25 mouse cellular contexts compared by ENCODE assay signal in the genomic region with DNA sequence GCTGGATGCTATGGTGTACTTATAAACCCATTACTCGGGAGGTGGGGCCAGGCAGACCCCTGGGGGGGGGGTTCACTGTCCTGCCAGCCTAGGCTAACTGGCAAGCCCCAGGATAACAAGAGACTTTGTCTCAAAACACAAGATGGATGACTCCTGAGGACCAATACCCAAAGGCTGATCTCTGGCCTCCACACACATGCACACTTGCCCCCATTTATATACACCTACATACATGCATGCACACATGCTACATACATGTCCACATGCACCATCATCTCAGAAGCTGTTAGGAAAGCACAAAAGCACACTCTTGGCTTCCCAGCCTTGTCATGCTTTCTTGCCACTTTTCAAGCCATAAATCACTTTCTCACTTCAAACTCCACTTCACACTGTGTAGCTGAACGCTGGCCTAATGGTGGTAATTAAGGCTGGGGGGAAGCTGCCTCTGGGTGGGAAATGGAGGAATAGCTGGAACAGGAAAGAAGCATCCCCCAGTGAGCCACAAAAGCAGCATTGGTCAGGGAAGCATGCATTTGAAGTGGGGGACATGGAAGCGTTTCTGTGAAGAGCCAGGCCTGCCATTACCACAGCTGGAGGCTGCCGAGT. TPM values are rescaled to one million over a fixed set of nuclear protein-coding genes. Genes with fewer than 3 reads are reported as not detected.
DNase-seq lines count a peak whose midpoint lies in the region; ATAC-seq lines count a peak whose summit lies in the region.
"Had no signal": no experiment of that assay in that cellular context is flagged by ENCODE, and none has a peak within 500 bp of the region (broad histone marks: within the 10 kb centered on the region; RNA-seq: fewer than 3 reads in every experiment).

No protein-coding gene starts in this region.

- peak; percentile 62 for DNase-seq in heart, adult 11 months
- no peak for DNase-seq in heart, adult 18-20 months
- no peak for DNase-seq in neural tube, embryonic 10.5 days (ENCODE audit: extremely low spot score, low spot score)
- DNase-seq in mesoderm, embryonic 11.5 days (ENCODE audit: low read depth, low spot score): peak; percentile 12
- DNase-seq in layer of hippocampus, adult 8-10 months (ENCODE audit: low spot score in 2 of 2): no peak
- DNase-seq in MN1 (ENCODE audit: low spot score): no peak
- DNase-seq: adrenal gland, postnatal 25 days; cerebellum, adult 8-10 months; heart, postnatal 4 days; left cerebral cortex, postnatal 4 days; liver, embryonic 13.5 days; lung, embryonic 14.5 days; lung, postnatal 36 days; right cerebral cortex, postnatal 25 days; thymus, postnatal 4 days had no signal

- H3K4me3 ChIP-seq in neural tube, embryonic 12.5 days: no peak overlapping the region
- H3K4me3 ChIP-seq: embryonic facial prominence, embryonic 10.5 days; kidney, embryonic 15.5 days; liver, embryonic 13.5 days had no signal

- no peak overlapping the region for H3K27ac ChIP-seq in neural tube, embryonic 12.5 days
- H3K27ac ChIP-seq: embryonic facial prominence, embryonic 10.5 days; kidney, embryonic 15.5 days; liver, embryonic 13.5 days had no signal

- no peaks in the 10 kb centered on the region for H3K9me3 ChIP-seq in neural tube, embryonic 12.5 days
- H3K9me3 ChIP-seq: embryonic facial prominence, embryonic 10.5 days; kidney, embryonic 15.5 days; liver, embryonic 13.5 days had no signal

- H3K9ac ChIP-seq in neural tube, embryonic 12.5 days: no peak overlapping the region
- H3K9ac ChIP-seq: kidney, embryonic 15.5 days; liver, embryonic 13.5 days; lung, embryonic 14.5 days had no signal

- no peaks in the 10 kb centered on the region for H3K36me3 ChIP-seq in neural tube, embryonic 12.5 days
- H3K36me3 ChIP-seq: embryonic facial prominence, embryonic 10.5 days; kidney, embryonic 15.5 days; liver, embryonic 13.5 days had no signal

- 15% methylated on average over 4 of the region's 4 CpGs for WGBS in neural tube, embryonic 12.5 days

- ATAC-seq in neural tube, embryonic 12.5 days (ENCODE audit: low FRiP score, low read depth): peak; percentile 58; the same call in 1 of the 2 replicates
- ATAC-seq: intestine, embryonic 16.5 days had no signal

- no peaks in the 10 kb centered on the region for H3K4me1 ChIP-seq in neural tube, embryonic 12.5 days
- H3K4me1 ChIP-seq: embryonic facial prominence, embryonic 10.5 days; kidney, embryonic 15.5 days; liver, embryonic 13.5 days had no signal

- H3K27me3 ChIP-seq in neural tube, embryonic 12.5 days (replicated peaks): no peaks in the 10 kb centered on the region
- H3K27me3 ChIP-seq: CH12.LX; kidney, embryonic 15.5 days; liver, embryonic 13.5 days had no signal

- no peak overlapping the region for H3K4me2 ChIP-seq in neural tube, embryonic 12.5 days (replicated peaks)
- H3K4me2 ChIP-seq: kidney, embryonic 15.5 days; liver, embryonic 13.5 days; lung, embryonic 14.5 days had no signal

RNA-seq across cellular contexts. Expression of a gene that starts 46.7 kb away (rescaled TPM):
- under 1 TPM; 0.37 to 0.39 TPM for total RNA-seq in heart, adult 18-20 months (2021)
- polyA plus RNA-seq in neural tube, embryonic 12.5 days (2016; fragmentation: Nextera tagmentation; extraction: Ambion mirVana): 6.4 and 6.8 TPM in 2 replicates
- total RNA-seq in layer of hippocampus, adult 8-10 months (2022): 10 to 100 TPM; 18.1 to 33.2 (median 25.4) TPM
- total RNA-seq: CH12.LX; common myeloid progenitor, adult 5-6 weeks; megakaryocyte-erythroid progenitor cell, adult 5-6 weeks; MEL; monocyte, adult 5-6 weeks had no signal
- polyA plus RNA-seq: spleen, adult 2 months had no signal

Comparison
In these comparisons a context has a peak if more than half of its experiments do, and no peak if none do; other contexts are left out.
1. DNase-seq: peak in heart, adult 11 months (single experiment) and mesoderm, embryonic 11.5 days (single experiment); none in heart, adult 18-20 months (0 of 2), neural tube, embryonic 10.5 days (single experiment), layer of hippocampus, adult 8-10 months (0 of 2) and MN1 (single experiment).
2. RNA of a gene that starts 46.7 kb away (total RNA-seq): 18.1 to 33.2 TPM in layer of hippocampus, adult 8-10 months; 0.37 to 0.39 TPM in heart, adult 18-20 months; every median in the first group is over 10 times any median in the second.